Mouse (Mus musculus): ENCODE measurements around the gene Klk10. TPM values are rescaled to one million over a fixed set of nuclear protein-coding genes. Genes with fewer than 3 reads are reported as not detected.

The Klk10 gene
- polyA plus RNA-seq (2012; rRNA removed; ENCODE audit: low replicate concordance): 1.3 and 6.0 TPM in 2 replicates

DNA sequence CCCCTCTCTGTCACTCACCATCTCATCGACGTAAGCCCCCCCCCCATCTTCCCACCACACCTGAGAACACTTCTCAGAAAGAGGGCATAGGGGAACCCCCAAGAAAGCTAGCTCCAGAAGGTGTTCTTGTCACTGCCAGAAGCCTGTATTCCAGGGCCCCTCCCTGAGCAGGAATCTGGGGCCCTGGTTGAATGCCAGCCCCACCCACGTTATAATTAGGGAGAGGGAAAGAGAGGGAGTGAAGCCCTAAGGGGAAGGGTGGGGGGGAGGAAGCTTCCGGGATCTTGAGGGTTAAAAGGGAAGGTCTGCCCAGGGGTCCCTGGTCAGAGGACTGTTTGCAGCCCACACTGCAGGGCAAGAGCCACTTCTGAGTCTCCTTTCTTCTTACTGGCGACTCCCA lies at the start of gene Klk10:
Klk10 (plus strand) TSS at position 290 of the 400 bp plus-strand sequence.

DNA sequence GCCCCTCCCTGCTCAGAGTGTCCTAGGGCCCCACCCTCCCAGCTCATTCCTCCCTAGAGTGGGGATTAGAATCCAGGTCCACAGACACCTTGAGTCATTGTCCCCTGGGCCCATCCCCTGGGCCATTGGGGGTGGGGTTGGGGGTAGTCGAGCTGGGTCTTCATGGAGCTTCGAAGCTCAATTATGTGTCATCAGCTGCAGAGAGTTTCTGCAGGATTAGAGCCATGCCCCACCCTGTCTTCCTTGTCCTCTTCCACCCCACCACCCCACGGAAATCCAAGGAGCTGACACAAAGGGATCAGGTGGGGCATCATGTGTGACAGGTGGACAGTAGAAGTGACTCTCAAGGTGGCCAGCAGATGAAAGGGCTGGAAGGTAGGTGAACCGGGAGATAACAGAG lies 12.2 kb upstream of the Klk10 start, which contains the start of gene Klk12:
Klk12 (plus strand) TSS at position 301 of the 400 bp plus-strand sequence.

DNA sequence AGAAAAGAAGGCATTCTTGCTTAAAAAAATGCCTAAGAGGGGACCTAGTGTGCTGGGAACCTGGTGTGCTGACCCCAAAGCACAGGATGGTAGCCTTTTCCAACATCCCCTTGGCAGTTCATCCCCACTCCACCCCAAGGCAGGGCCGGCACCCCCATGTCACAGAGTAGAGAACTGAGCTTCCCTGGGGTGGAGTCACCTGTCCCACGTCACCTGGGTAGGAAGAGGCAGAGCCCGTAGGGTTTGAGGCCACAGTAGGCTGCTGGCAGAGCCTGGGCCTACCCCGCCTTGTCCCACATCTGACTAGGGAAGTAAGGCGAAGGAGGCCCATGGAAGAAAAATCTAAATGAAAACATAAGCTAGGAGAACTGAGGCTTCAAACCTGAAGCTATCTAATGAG lies 6.5 kb upstream of the Klk10 start, which contains the start of gene Klk11:
Klk11 (plus strand) TSS at position 241 of the 400 bp plus-strand sequence.

GRCm38 (mm10) chr7:43791591-43791990 lies 10.8 kb downstream of the Klk10 start, which contains the start of gene Klk9:
TSS of gene Klk9 (plus strand) at chr7:43791891.

GRCm38 (mm10) chr7:43797333-43797769 lies 16.5 kb downstream of the Klk10 start, which contains the start of gene Klk8:
TSS of gene Klk8 (plus strand) at chr7:43797577.

DNA sequence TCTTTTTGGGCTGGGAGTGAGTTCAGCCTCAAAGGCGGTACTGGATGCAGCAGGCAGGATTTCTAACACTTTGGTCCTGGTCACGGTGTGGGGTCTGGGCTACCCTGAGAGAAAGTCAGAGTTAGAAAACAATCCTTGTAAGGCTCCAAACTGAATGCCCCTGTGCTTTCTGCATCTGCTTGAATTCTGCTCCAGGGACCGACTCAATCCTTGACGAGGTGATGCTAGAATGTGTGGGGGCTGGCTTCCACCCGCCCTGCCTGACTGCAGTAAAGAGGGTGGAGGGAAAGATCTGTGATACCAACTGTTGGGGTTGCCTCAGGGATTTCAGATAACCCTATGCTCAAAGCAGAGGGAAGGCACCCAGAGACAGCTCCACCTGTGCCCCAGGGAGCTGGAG lies 30.2 kb downstream of the Klk10 start, which contains the start of gene Klk7:
Klk7 (plus strand) TSS at position 301 of the 400 bp plus-strand sequence.

DNA sequence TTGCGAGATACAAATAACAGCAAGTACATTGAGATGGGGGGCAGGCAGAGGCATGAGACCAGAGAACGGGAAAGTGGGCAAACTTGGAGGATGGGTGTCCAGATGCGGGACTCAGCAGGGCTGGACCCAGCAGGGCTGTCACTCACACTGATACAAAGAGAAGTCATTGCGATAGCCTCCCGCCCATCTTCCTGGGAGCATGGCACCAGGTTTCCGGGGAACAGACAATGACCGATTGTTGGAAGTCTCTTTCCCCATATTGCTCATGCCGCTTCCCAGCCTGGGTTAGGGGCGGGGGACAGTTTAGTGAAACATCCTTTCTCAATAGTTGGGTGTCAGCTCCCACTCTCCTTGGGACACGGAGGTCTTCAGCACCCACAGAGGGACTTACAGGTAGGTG lies 43.4 kb downstream of the Klk10 start, which contains the start of gene Klk6:
Klk6 (plus strand) TSS at position 301 of the 400 bp plus-strand sequence.

Other genes starting within 250 kb of the Klk10 start
- 12.5 and 12.7 TPM in 2 replicates for gene Cd33, start 236.6 kb upstream of the Klk10 start, polyA plus RNA-seq (2012; rRNA removed; ENCODE audit: low replicate concordance)
- gene Zfp658, start 218.8 kb upstream of the Klk10 start, polyA plus RNA-seq (2012; rRNA removed; ENCODE audit: low replicate concordance): 1.6 and 2.8 TPM in 2 replicates
- 2.0 and 4.1 TPM in 2 replicates for gene Zfp719, start 201.4 kb upstream of the Klk10 start, polyA plus RNA-seq (2012; rRNA removed; ENCODE audit: low replicate concordance)
- gene Zfp819, start 173.9 kb upstream of the Klk10 start, polyA plus RNA-seq (2012; rRNA removed; ENCODE audit: low replicate concordance): 0.24 TPM in 1 of 2 replicates, not detected in the other
- gene Ceacam18, start 146.3 kb upstream of the Klk10 start, polyA plus RNA-seq (2012; rRNA removed; ENCODE audit: low replicate concordance): not detected in 2 replicates
- 3.0 and 8.5 TPM in 2 replicates for gene Siglece, start 120.9 kb upstream of the Klk10 start, polyA plus RNA-seq (2012; rRNA removed; ENCODE audit: low replicate concordance)
- 7.1 and 16.3 TPM in 2 replicates for gene Ctu1, start 109.0 kb upstream of the Klk10 start, polyA plus RNA-seq (2012; rRNA removed; ENCODE audit: low replicate concordance)
- gene Klk14, start 90.6 kb upstream of the Klk10 start, polyA plus RNA-seq (2012; rRNA removed; ENCODE audit: low replicate concordance): 0.11 and 0.13 TPM in 2 replicates
- gene Klk13, start 68.5 kb upstream of the Klk10 start, polyA plus RNA-seq (2012; rRNA removed; ENCODE audit: low replicate concordance): 0.12 and 0.14 TPM in 2 replicates
- not detected in 2 replicates for gene Klk12, start 12.1 kb upstream of the Klk10 start, polyA plus RNA-seq (2012; rRNA removed; ENCODE audit: low replicate concordance)
- 1.2 TPM in 1 of 2 replicates, not detected in the other for gene Klk11, start 6.4 kb upstream of the Klk10 start, polyA plus RNA-seq (2012; rRNA removed; ENCODE audit: low replicate concordance)
- not detected in 2 replicates for gene Klk9, start 10.9 kb downstream of the Klk10 start, polyA plus RNA-seq (2012; rRNA removed; ENCODE audit: low replicate concordance)
- gene Klk8, start 16.5 kb downstream of the Klk10 start, polyA plus RNA-seq (2012; rRNA removed; ENCODE audit: low replicate concordance): 4.9 and 6.5 TPM in 2 replicates
- 0.09 TPM in 1 of 2 replicates, not detected in the other for gene Klk7, start 30.3 kb downstream of the Klk10 start, polyA plus RNA-seq (2012; rRNA removed; ENCODE audit: low replicate concordance)
- not detected in 2 replicates for gene Klk6, start 43.5 kb downstream of the Klk10 start, polyA plus RNA-seq (2012; rRNA removed; ENCODE audit: low replicate concordance)
- gene Klk5, start 60.9 kb downstream of the Klk10 start, polyA plus RNA-seq (2012; rRNA removed; ENCODE audit: low replicate concordance): 0.09 TPM in 1 of 2 replicates, not detected in the other
- gene Klk4, start 100.1 kb downstream of the Klk10 start, polyA plus RNA-seq (2012; rRNA removed; ENCODE audit: low replicate concordance): 0.09 TPM in 1 of 2 replicates, not detected in the other
- gene Klk15, start 152.7 kb downstream of the Klk10 start, polyA plus RNA-seq (2012; rRNA removed; ENCODE audit: low replicate concordance): not detected in 2 replicates
- not detected in 2 replicates for gene Klk1b8, start 169.6 kb downstream of the Klk10 start, polyA plus RNA-seq (2012; rRNA removed; ENCODE audit: low replicate concordance)
- not detected in 2 replicates for gene Klk1b1, start 185.7 kb downstream of the Klk10 start, polyA plus RNA-seq (2012; rRNA removed; ENCODE audit: low replicate concordance)
- not detected in 2 replicates for gene Klk1b9, start 195.0 kb downstream of the Klk10 start, polyA plus RNA-seq (2012; rRNA removed; ENCODE audit: low replicate concordance)
- gene Klk1b11, start 214.8 kb downstream of the Klk10 start, polyA plus RNA-seq (2012; rRNA removed; ENCODE audit: low replicate concordance): not detected in 2 replicates
- not detected in 2 replicates for gene Klk1b26, start 231.1 kb downstream of the Klk10 start, polyA plus RNA-seq (2012; rRNA removed; ENCODE audit: low replicate concordance)